Mouse (Mus musculus) cerebellum, adult 2 months (tissue): Measurements from ENCODE around the gene 1700088E04Rik. TPM values are rescaled to one million over a fixed set of nuclear protein-coding genes. Genes with fewer than 3 reads are reported as not detected.

Experiments
- DNase-seq, 2 experiments: peaks; one replicate each; pipeline ENCODE4 v3.0.0; 2021
- H3K27ac ChIP-seq: fragments of 200-500 bp; 2 replicates; pipeline ENCODE4 v1.5.1; 2012; ENCODE audit warnings: low read length, control low read depth, inconsistent platforms; ENCODE audit not compliant: insufficient read depth
- H3K27me3 ChIP-seq: fragments of 200-500 bp; 2 replicates; pipeline ENCODE4 v1.6.1; 2012; ENCODE audit warnings: inconsistent platforms, mild to moderate bottlenecking, low read length, moderate library complexity; ENCODE audit not compliant: control insufficient read depth, insufficient read depth
- H3K4me1 ChIP-seq: fragments of 200-500 bp; 2 replicates; pipeline ENCODE4 v1.6.1; 2011; ENCODE audit warnings: low read length; ENCODE audit not compliant: control insufficient read depth, insufficient read depth
- H3K4me3 ChIP-seq: fragments of 200-500 bp; replicated peaks from 2 replicates; pipeline ENCODE3; 2011; ENCODE audit warnings: mild to moderate bottlenecking, low read depth, low read length, control low read depth; ENCODE audit not compliant: insufficient read depth
- CTCF ChIP-seq: fragments of 200-500 bp; IDR thresholded peaks from 2 replicates; pipeline ENCODE4 v1.5.1; 2011; ENCODE audit warnings: low read depth, mild to moderate bottlenecking, control low read depth, low read length, moderate library complexity, borderline replicate concordance; ENCODE audit not compliant: insufficient read depth
- POLR2A ChIP-seq: fragments of 200-500 bp; IDR thresholded peaks from 2 replicates; pipeline ENCODE4 v1.6.1; 2011; ENCODE audit warnings: low read length, control low read depth, borderline replicate concordance; ENCODE audit not compliant: insufficient read depth
- WGBS: fragments of 180-500 bp; shearing (Covaris S2); methylation state at CpG from one replicate; pipeline ENCODE4 v1.1.7; 2018; 5-methylcytosine and 5-hydroxymethylcytosine counted together
- polyA plus RNA-seq: library from polyadenylated mRNA; depleted of rRNA; stranded (reverse); fragments of >200 nt; gene quantifications from 2 replicates; pipeline ENCODE4 v1.2.3, GENCODE M21; 2012; rRNA removed

1700088E04Rik gene
- polyA plus RNA-seq, 1 experiment: 6.7 TPM

GRCm38 (mm10) chr15:79098220-79098619 is 42.8 kb downstream of the 1700088E04Rik start:
- DNase-seq: no peak
- no peaks in the 10 kb centered on the region for H3K4me1 ChIP-seq
- TF ChIP-seq CTCF (no peak), POLR2A (no peak)
- no peaks in the 10 kb centered on the region for H3K27me3 ChIP-seq
- WGBS: 73% methylated on average over 5 of the region's 5 CpGs
- H3K4me3 ChIP-seq: no peak overlapping the region
- H3K27ac ChIP-seq: peak overlapping the region; percentile 10; the same call in 1 of the 2 replicates

- Histone ChIP-seq H3K4me3 (no peak overlapping the region), H3K27me3 (no peaks in the 10 kb centered on the region), H3K4me1 (no peaks in the 10 kb centered on the region), H3K27ac (peak overlapping the region; percentile 10; the same call in 1 of the 2 replicates)
- WGBS: 15% methylated on average over 6 of the region's 6 CpGs
- DNase-seq: peak in 1 of 2 experiments; percentile 45
- TF ChIP-seq POLR2A (no peak), CTCF (no peak)
These were observed 43.4 kb downstream of the 1700088E04Rik start for GRCm38 (mm10) chr15:79097611-79098025.

GRCm38 (mm10) chr15:79097135-79097534 is 43.9 kb downstream of the 1700088E04Rik start:
- Histone ChIP-seq H3K4me1 (no peaks in the 10 kb centered on the region), H3K27me3 (no peaks in the 10 kb centered on the region), H3K4me3 (no peak overlapping the region), H3K27ac (no peak overlapping the region)
- DNase-seq: no peak
- 30% methylated on average over 2 of the region's 2 CpGs for WGBS
- TF ChIP-seq POLR2A (no peak), CTCF (no peak)

GRCm38 (mm10) chr15:79096556-79096955 is 44.5 kb downstream of the 1700088E04Rik start:
- H3K4me3 ChIP-seq: no peak overlapping the region
- TF ChIP-seq CTCF: no peak
- TF ChIP-seq POLR2A: no peak
- H3K4me1 ChIP-seq: no peaks in the 10 kb centered on the region
- H3K27me3 ChIP-seq: no peaks in the 10 kb centered on the region
- no peak overlapping the region for H3K27ac ChIP-seq
- no peak for DNase-seq
- 52% methylated on average over 3 of the region's 3 CpGs for WGBS

GRCm38 (mm10) chr15:79095483-79095882 is 45.6 kb downstream of the 1700088E04Rik start:
- DNase-seq: no peak
- H3K4me3 ChIP-seq: no peak overlapping the region

GRCm38 (mm10) chr15:79093083-79093839 is 47.8 kb downstream of the 1700088E04Rik start:
- no peak overlapping the region for H3K27ac ChIP-seq
- no peaks in the 10 kb centered on the region for H3K27me3 ChIP-seq
- H3K4me1 ChIP-seq: no peaks in the 10 kb centered on the region
- H3K4me3 ChIP-seq: no peak overlapping the region
- TF ChIP-seq POLR2A: no peak
- TF ChIP-seq CTCF: peak; percentile 74
- 56% methylated on average over 7 of the region's 7 CpGs for whole genome bisulfite sequencing
- DNase-seq: peak in 1 of 2 experiments; percentile 40

More at GRCm38 (mm10) chr15:79095483-79095882, 45.6 kb downstream of the 1700088E04Rik start:
- no peaks in the 10 kb centered on the region for H3K4me1 ChIP-seq
- H3K27ac ChIP-seq: no peak overlapping the region
- WGBS: 72% methylated on average over 5 of the region's 5 CpGs
- no peaks in the 10 kb centered on the region for H3K27me3 ChIP-seq
- TF ChIP-seq POLR2A (no peak), CTCF (no peak)

GRCm38 (mm10) chr15:79092284-79092683 is 48.8 kb downstream of the 1700088E04Rik start:
- no peak for TF ChIP-seq POLR2A
- TF ChIP-seq CTCF: no peak
- 67% methylated on average over 6 of the region's 6 CpGs for WGBS
- H3K4me3 ChIP-seq: no peak overlapping the region
- no peak overlapping the region for H3K27ac ChIP-seq
- H3K27me3 ChIP-seq: no peaks in the 10 kb centered on the region
- DNase-seq: no peak
- H3K4me1 ChIP-seq: no peaks in the 10 kb centered on the region

- no peak overlapping the region for H3K4me3 ChIP-seq
- H3K27ac ChIP-seq: no peak overlapping the region
- no peaks in the 10 kb centered on the region for H3K27me3 ChIP-seq
- DNase-seq: no peak
- no peak for TF ChIP-seq POLR2A
- 99% methylated on average over 7 of the region's 7 CpGs for WGBS
- peaks cover 9% of the 10 kb centered on the region; the same call in 1 of the 2 replicates for H3K4me1 ChIP-seq
These were observed 61.5 kb downstream of the 1700088E04Rik start for GRCm38 (mm10) chr15:79079567-79079966.

Other genes starting within 250 kb of the 1700088E04Rik start
- 0.10 TPM in 2 replicates for gene Gm49510, start 241.6 kb downstream of the 1700088E04Rik start, polyA plus RNA-seq
- 25.8 and 28.2 TPM in 2 replicates for gene Sh3bp1, start 241.5 kb downstream of the 1700088E04Rik start, polyA plus RNA-seq
- gene Pdxp, start 227.3 kb downstream of the 1700088E04Rik start, polyA plus RNA-seq: 204 and 211 TPM in 2 replicates
- 64.7 and 71.7 TPM in 2 replicates for gene Lgals1, start 214.5 kb downstream of the 1700088E04Rik start, polyA plus RNA-seq
- 30.7 and 34.4 TPM in 2 replicates for gene Nol12, start 206.3 kb downstream of the 1700088E04Rik start, polyA plus RNA-seq
- gene Triobp, start 193.5 kb downstream of the 1700088E04Rik start, polyA plus RNA-seq: 35.3 and 39.4 TPM in 2 replicates
- gene H1f0, start 112.8 kb downstream of the 1700088E04Rik start, polyA plus RNA-seq: 197 and 242 TPM in 2 replicates
- 0.11 and 0.26 TPM in 2 replicates for gene Galr3, start 99.4 kb downstream of the 1700088E04Rik start, polyA plus RNA-seq
- gene Ankrd54, start 78.4 kb downstream of the 1700088E04Rik start, polyA plus RNA-seq: 40.7 and 42.8 TPM in 2 replicates
- 88.1 and 93.0 TPM in 2 replicates for gene Eif3l, start 66.1 kb downstream of the 1700088E04Rik start, polyA plus RNA-seq
- gene Micall1, start 32.4 kb downstream of the 1700088E04Rik start, polyA plus RNA-seq: 35.9 and 37.0 TPM in 2 replicates
- gene Polr2f, start 244 bp downstream of the 1700088E04Rik start, polyA plus RNA-seq: 107 and 110 TPM in 2 replicates
- 68.1 and 80.8 TPM in 2 replicates for gene Sox10, start 24.0 kb upstream of the 1700088E04Rik start, polyA plus RNA-seq
- gene Pick1, start 87.9 kb upstream of the 1700088E04Rik start, polyA plus RNA-seq: 93.1 and 95.8 TPM in 2 replicates
- 0.33 and 0.67 TPM in 2 replicates for gene Gm49486, start 88.1 kb upstream of the 1700088E04Rik start, polyA plus RNA-seq
- gene Slc16a8, start 113.5 kb upstream of the 1700088E04Rik start, polyA plus RNA-seq: 0.47 and 1.7 TPM in 2 replicates
- 0.21 and 0.52 TPM in 2 replicates for gene Baiap2l2, start 144.3 kb upstream of the 1700088E04Rik start, polyA plus RNA-seq
- gene Pla2g6, start 187.1 kb upstream of the 1700088E04Rik start, polyA plus RNA-seq: 26.1 and 27.3 TPM in 2 replicates
- gene Maff, start 205.4 kb upstream of the 1700088E04Rik start, polyA plus RNA-seq: 0.78 and 0.80 TPM in 2 replicates